Mouse (Mus musculus): ENCODE results near the gene Cntn4.

DNA sequence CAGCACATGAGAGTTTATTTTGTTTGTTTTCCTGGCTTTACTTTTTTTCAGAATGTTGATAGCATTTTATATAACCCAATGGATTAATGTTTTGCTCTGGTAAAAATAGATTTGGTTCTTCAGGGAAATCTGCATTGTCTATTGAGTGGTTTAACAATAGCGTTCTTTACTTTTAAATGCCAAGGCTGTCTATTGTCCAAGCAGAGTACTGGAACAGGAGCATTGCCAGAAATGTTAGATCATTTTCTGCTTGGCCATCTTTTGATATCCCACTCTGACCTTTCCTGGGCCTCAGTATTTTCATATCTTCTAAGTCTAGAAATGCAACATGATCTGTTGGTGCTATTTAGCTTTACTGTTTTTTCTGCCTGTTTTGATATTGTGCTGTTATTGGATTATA, 804.1 kb downstream of the Cntn4 start:
- TF ChIP-seq CTCF (IDR thresholded peaks at IDR 0.05; ENCODE audit: borderline replicate concordance, extremely low read depth, insufficient read depth, insufficient read length), result no peak
- no peak for TF ChIP-seq POLR2A (IDR thresholded peaks at IDR 0.05; ENCODE audit: borderline replicate concordance, extremely low read depth, insufficient read depth, insufficient read length, poor library complexity, severe bottlenecking)

Measured in brain, embryonic 14.5 days (tissue).